In genomic region chr1:80722647-80723046, GRCm38 (mm10) we compare ENCODE assay signal across 10 mouse cellular contexts. TPM values are rescaled to one million over a fixed set of nuclear protein-coding genes. Genes with fewer than 3 reads are reported as not detected.
DNase-seq lines count a peak whose midpoint lies in the region; ATAC-seq and TF ChIP-seq lines count a peak whose summit lies in the region.
"Had no signal": no experiment of that assay in that cellular context is flagged by ENCODE, and none has a peak within 500 bp of the region (broad histone marks: within the 10 kb centered on the region; RNA-seq: fewer than 3 reads in every experiment).

No protein-coding gene starts in this region.

- H3K27ac ChIP-seq in intestine, postnatal 0 days (ENCODE audit: low read depth, low read length): no peak overlapping the region
- H3K27ac ChIP-seq in intestine, embryonic 16.5 days (ENCODE audit: low read length): no peak overlapping the region
- no peak overlapping the region; the same call in 1 of the 2 replicates for H3K27ac ChIP-seq in liver, postnatal 0 days (ENCODE audit: low read depth)
- H3K27ac ChIP-seq: embryonic facial prominence, embryonic 13.5 days; liver, embryonic 13.5 days had no signal

- H3K4me3 ChIP-seq in intestine, postnatal 0 days (ENCODE audit: low read depth, low read length): no peak overlapping the region
- no peak overlapping the region for H3K4me3 ChIP-seq in intestine, embryonic 16.5 days (ENCODE audit: low read length)
- H3K4me3 ChIP-seq in liver, postnatal 0 days (ENCODE audit: low read depth, low read length): no peak overlapping the region
- H3K4me3 ChIP-seq: embryonic facial prominence, embryonic 13.5 days; liver, embryonic 13.5 days had no signal

- H3K9ac ChIP-seq in intestine, postnatal 0 days (ENCODE audit: low read depth, low read length): no peak overlapping the region
- H3K9ac ChIP-seq in intestine, embryonic 16.5 days (ENCODE audit: low read depth, low read length): no peak overlapping the region
- no peak overlapping the region for H3K9ac ChIP-seq in liver, postnatal 0 days (replicated peaks)
- H3K9ac ChIP-seq: embryonic facial prominence, embryonic 13.5 days; liver, embryonic 13.5 days had no signal

- H3K4me1 ChIP-seq in intestine, postnatal 0 days (replicated peaks; ENCODE audit: control insufficient read depth, insufficient read depth, low read length): no peaks in the 10 kb centered on the region
- H3K4me1 ChIP-seq in intestine, embryonic 16.5 days (ENCODE audit: control insufficient read depth, insufficient read depth, low read length): no peaks in the 10 kb centered on the region
- no peaks in the 10 kb centered on the region; the same call in 1 of the 2 replicates for H3K4me1 ChIP-seq in liver, postnatal 0 days (ENCODE audit: insufficient read depth)
- H3K4me1 ChIP-seq: liver, embryonic 13.5 days had no signal

- DNase-seq in ES-CJ7 (ENCODE audit: low read depth, low spot score): peak; percentile 63
- peak; percentile 53 to 69 for DNase-seq in heart, postnatal 14 days
- DNase-seq in liver, postnatal 0 days: peak; percentile 57
- peak; percentile 41 for DNase-seq in skeletal muscle tissue, adult 2 months (ENCODE audit: low read depth, low spot score)
- DNase-seq in yolk sac, embryonic 10.5 days (ENCODE audit: low spot score): no peak
- DNase-seq: liver, embryonic 13.5 days had no signal

- peak; percentile 70 for TF ChIP-seq CTCF in intestine, postnatal 0 days (IDR thresholded peaks at IDR 0.05; ENCODE audit: low read depth)
- peak; percentile 73 for TF ChIP-seq CTCF in liver, postnatal 0 days (IDR thresholded peaks at IDR 0.05; ENCODE audit: low read depth)

- no peaks in the 10 kb centered on the region for H3K36me3 ChIP-seq in intestine, postnatal 0 days (ENCODE audit: control insufficient read depth, insufficient read depth)
- H3K36me3 ChIP-seq in intestine, embryonic 16.5 days (ENCODE audit: control insufficient read depth, insufficient read depth, low read length): no peaks in the 10 kb centered on the region
- H3K36me3 ChIP-seq in liver, postnatal 0 days (replicated peaks; ENCODE audit: insufficient read depth, low read length): no peaks in the 10 kb centered on the region
- H3K36me3 ChIP-seq: embryonic facial prominence, embryonic 13.5 days; liver, embryonic 13.5 days had no signal

- ATAC-seq in intestine, postnatal 0 days: no peak
- ATAC-seq in intestine, embryonic 16.5 days: no peak
- ATAC-seq in common myeloid progenitor, adult 5-6 weeks (replicated peaks; ENCODE audit: low read depth, poor library complexity, severe bottlenecking): peak; percentile 72
- ATAC-seq in liver, postnatal 0 days: no peak

- intact Hi-C loops in heart, postnatal 14 days (cut with DNase I): loop anchor here (5.0 to 10.0 kb wide), 3 partner anchors 118 to 540 kb away; no protein-coding TSS in a partner anchor

- H3K27me3 ChIP-seq in intestine, postnatal 0 days (replicated peaks; ENCODE audit: control insufficient read depth, insufficient read depth, low read length): no peaks in the 10 kb centered on the region
- H3K27me3 ChIP-seq in intestine, embryonic 16.5 days (replicated peaks; ENCODE audit: control insufficient read depth, insufficient read depth, low read length): no peaks in the 10 kb centered on the region
- H3K27me3 ChIP-seq in liver, postnatal 0 days (ENCODE audit: insufficient read depth, low read length): no peaks in the 10 kb centered on the region
- H3K27me3 ChIP-seq: embryonic facial prominence, embryonic 13.5 days; liver, embryonic 13.5 days had no signal

- H3K9me3 ChIP-seq in intestine, postnatal 0 days (ENCODE audit: control insufficient read depth): no peaks in the 10 kb centered on the region
- H3K9me3 ChIP-seq in intestine, embryonic 16.5 days (ENCODE audit: control insufficient read depth, low read length): no peaks in the 10 kb centered on the region
- H3K9me3 ChIP-seq in liver, postnatal 0 days (ENCODE audit: low read length): no peaks in the 10 kb centered on the region
- H3K9me3 ChIP-seq: embryonic facial prominence, embryonic 13.5 days; liver, embryonic 13.5 days had no signal

- H3K4me2 ChIP-seq in intestine, postnatal 0 days (replicated peaks; ENCODE audit: low read depth): no peak overlapping the region
- H3K4me2 ChIP-seq in intestine, embryonic 16.5 days (ENCODE audit: low read depth, low read length): no peak overlapping the region
- H3K4me2 ChIP-seq in liver, postnatal 0 days (ENCODE audit: low read depth, low read length): no peak overlapping the region
- H3K4me2 ChIP-seq: embryonic facial prominence, embryonic 13.5 days; liver, embryonic 13.5 days had no signal

- no peak for TF ChIP-seq EP300 in liver, postnatal 0 days (IDR thresholded peaks at IDR 0.05; ENCODE audit: low read depth)

- WGBS in intestine, postnatal 0 days: 31% methylated on average over 4 of the region's 4 CpGs
- WGBS in intestine, embryonic 16.5 days: 26% methylated on average over 4 of the region's 4 CpGs
- WGBS in liver, postnatal 0 days (ENCODE audit: insufficient replicate concordance): 15% methylated on average over 4 of the region's 4 CpGs

RNA-seq across cellular contexts. Expression of gene Dock10, which starts 35.7 kb away (rescaled TPM):
- 2.1 and 2.5 TPM in 2 replicates for polyA plus RNA-seq in intestine, postnatal 0 days (2015; fragmentation: Nextera tagmentation; extraction: Ambion mirVana)
- 3.3 and 3.7 TPM in 2 replicates for polyA plus RNA-seq in intestine, embryonic 16.5 days (2015; fragmentation: Nextera tagmentation; extraction: Ambion mirVana)
- total RNA-seq in common myeloid progenitor, adult 5-6 weeks (2017): 104 and 126 TPM in 2 replicates
- 1 to 10 TPM; 8.0 to 8.4 TPM for total RNA-seq in heart, postnatal 14 days (2021)
- polyA plus RNA-seq in liver, postnatal 0 days (2015; fragmentation: Nextera tagmentation; extraction: Ambion mirVana): 2.5 and 3.3 TPM in 2 replicates
